Mouse (Mus musculus): ENCODE data around the gene Npnt. TPM values are rescaled to one million over a fixed set of nuclear protein-coding genes. Genes with fewer than 3 reads are reported as not detected.

Npnt gene
- polyA plus RNA-seq (2015; fragmentation: Nextera tagmentation; extraction: Ambion mirVana), result 191 and 197 TPM in 2 replicates

- under 1% methylated on average over 77 of the region's 82 CpGs for WGBS
- H3K27ac ChIP-seq (ENCODE audit: low read length), result peak within 1 kb of the TSS; percentile 70; the same call in 1 of the 2 replicates
- peaks cover 3% of the 10 kb centered on the region for H3K4me1 ChIP-seq (ENCODE audit: insufficient read depth, low read length)
Observed at GRCm38 (mm10) chr3:132949791-132950528, at the start of gene Npnt. Gene Npnt, minus strand, starts transcription at chr3:132950291.

GRCm38 (mm10) chr3:132996299-132996698 is 46.2 kb upstream of the Npnt start:
- Histone ChIP-seq H3K36me3 (ENCODE audit: insufficient read depth, low read length) (peaks cover 12% of the 10 kb centered on the region; the same call in 1 of the 2 replicates), H3K27me3 (ENCODE audit: insufficient read depth, low read length) (no peaks in the 10 kb centered on the region), H3K4me3 (ENCODE audit: low read length) (no peak overlapping the region), H3K9me3 (ENCODE audit: low read length) (no peaks in the 10 kb centered on the region), H3K4me1 (ENCODE audit: insufficient read depth, low read length) (no peaks in the 10 kb centered on the region), H3K9ac (replicated peaks; ENCODE audit: low read length) (no peak overlapping the region), H3K4me2 (replicated peaks; ENCODE audit: low read depth, low read length) (no peak overlapping the region), H3K27ac (ENCODE audit: low read length) (no peak overlapping the region)
- no peak for ATAC-seq (ENCODE audit: low FRiP score, low TSS enrichment)
- 85% methylated on average over 9 of the region's 9 CpGs for WGBS

More at GRCm38 (mm10) chr3:132949791-132950528, at the start of gene Npnt:
- ATAC-seq (ENCODE audit: low FRiP score, low TSS enrichment), result peak; percentile 92
- H3K36me3 ChIP-seq (ENCODE audit: insufficient read depth, low read length), result 0 out of 2 replicates have a peak, but pooled peaks cover 3% of the 10 kb centered on the region
- peaks cover 5% of the 10 kb centered on the region; the same call in 1 of the 2 replicates for H3K27me3 ChIP-seq (ENCODE audit: insufficient read depth, low read length)
- peak within 1 kb of the TSS; percentile 77 for H3K4me3 ChIP-seq (ENCODE audit: low read length)
- no peaks in the 10 kb centered on the region for H3K9me3 ChIP-seq (ENCODE audit: low read length)
- H3K4me2 ChIP-seq (replicated peaks; ENCODE audit: low read depth, low read length), result peak within 1 kb of the TSS; percentile 82
- peak within 1 kb of the TSS; percentile 83 for H3K9ac ChIP-seq (replicated peaks; ENCODE audit: low read length)

GRCm38 (mm10) chr3:132995904-132996267 is 45.8 kb upstream of the Npnt start:
- ATAC-seq (ENCODE audit: low FRiP score, low TSS enrichment), result no peak
- WGBS, result 80% methylated on average over 3 of the region's 3 CpGs
- Histone ChIP-seq H3K4me2 (replicated peaks; ENCODE audit: low read depth, low read length) (no peak overlapping the region), H3K4me1 (ENCODE audit: insufficient read depth, low read length) (no peaks in the 10 kb centered on the region), H3K36me3 (ENCODE audit: insufficient read depth, low read length) (peaks cover 12% of the 10 kb centered on the region; the same call in 1 of the 2 replicates), H3K4me3 (ENCODE audit: low read length) (no peak overlapping the region), H3K27ac (ENCODE audit: low read length) (no peak overlapping the region), H3K9me3 (ENCODE audit: low read length) (no peaks in the 10 kb centered on the region), H3K27me3 (ENCODE audit: insufficient read depth, low read length) (no peaks in the 10 kb centered on the region), H3K9ac (replicated peaks; ENCODE audit: low read length) (no peak overlapping the region)

GRCm38 (mm10) chr3:132995172-132995903 is 45.2 kb upstream of the Npnt start:
- Histone ChIP-seq H3K27me3 (ENCODE audit: insufficient read depth, low read length) (no peaks in the 10 kb centered on the region), H3K4me2 (replicated peaks; ENCODE audit: low read depth, low read length) (no peak overlapping the region), H3K27ac (ENCODE audit: low read length) (no peak overlapping the region), H3K36me3 (ENCODE audit: insufficient read depth, low read length) (peaks cover 12% of the 10 kb centered on the region; the same call in 1 of the 2 replicates), H3K4me1 (ENCODE audit: insufficient read depth, low read length) (no peaks in the 10 kb centered on the region), H3K9ac (replicated peaks; ENCODE audit: low read length) (no peak overlapping the region), H3K4me3 (ENCODE audit: low read length) (no peak overlapping the region), H3K9me3 (ENCODE audit: low read length) (no peaks in the 10 kb centered on the region)
- WGBS, result 65% methylated on average over 7 of the region's 7 CpGs
- ATAC-seq (ENCODE audit: low FRiP score, low TSS enrichment), result peak; percentile 61; the same call in 1 of the 2 replicates

- Histone ChIP-seq H3K9ac (replicated peaks; ENCODE audit: low read length) (no peak overlapping the region), H3K4me2 (replicated peaks; ENCODE audit: low read depth, low read length) (no peak overlapping the region), H3K36me3 (ENCODE audit: insufficient read depth, low read length) (peaks cover 3% of the 10 kb centered on the region), H3K4me3 (ENCODE audit: low read length) (no peak overlapping the region), H3K4me1 (ENCODE audit: insufficient read depth, low read length) (0 out of 2 replicates have a peak, but pooled peaks cover 6% of the 10 kb centered on the region), H3K27ac (ENCODE audit: low read length) (no peak overlapping the region), H3K27me3 (ENCODE audit: insufficient read depth, low read length) (no peaks in the 10 kb centered on the region), H3K9me3 (ENCODE audit: low read length) (no peaks in the 10 kb centered on the region)
- no peak for ATAC-seq (ENCODE audit: low FRiP score, low TSS enrichment)
- 88% methylated on average over 5 of the region's 5 CpGs for WGBS
Observed at GRCm38 (mm10) chr3:132986188-132986587, 36.1 kb upstream of the Npnt start.

- Histone ChIP-seq H3K4me1 (ENCODE audit: insufficient read depth, low read length) (0 out of 2 replicates have a peak, but pooled peaks cover 6% of the 10 kb centered on the region), H3K36me3 (ENCODE audit: insufficient read depth, low read length) (peaks cover 11% of the 10 kb centered on the region), H3K9ac (replicated peaks; ENCODE audit: low read length) (no peak overlapping the region), H3K27ac (ENCODE audit: low read length) (peak overlapping the region; percentile 73), H3K4me3 (ENCODE audit: low read length) (no peak overlapping the region), H3K9me3 (ENCODE audit: low read length) (no peaks in the 10 kb centered on the region), H3K4me2 (replicated peaks; ENCODE audit: low read depth, low read length) (no peak overlapping the region), H3K27me3 (ENCODE audit: insufficient read depth, low read length) (no peaks in the 10 kb centered on the region)
- ATAC-seq (ENCODE audit: low FRiP score, low TSS enrichment), result peak; percentile 71; the same call in 1 of the 2 replicates
- 21% methylated on average over 4 of the region's 4 CpGs for WGBS
Observed at GRCm38 (mm10) chr3:132983845-132984485, 33.9 kb upstream of the Npnt start.

GRCm38 (mm10) chr3:132981968-132982367 is 31.9 kb upstream of the Npnt start:
- H3K27me3 ChIP-seq (ENCODE audit: insufficient read depth, low read length), result no peaks in the 10 kb centered on the region
- ATAC-seq (ENCODE audit: low FRiP score, low TSS enrichment), result no peak
- WGBS, result 91% methylated on average over 2 of the region's 2 CpGs

GRCm38 (mm10) chr3:132979781-132980461 is 29.8 kb upstream of the Npnt start:
- H3K36me3 ChIP-seq (ENCODE audit: insufficient read depth, low read length), result peaks cover 11% of the 10 kb centered on the region
- H3K9me3 ChIP-seq (ENCODE audit: low read length), result no peaks in the 10 kb centered on the region
- H3K4me3 ChIP-seq (ENCODE audit: low read length), result no peak overlapping the region
- 89% methylated on average over 12 of the region's 12 CpGs for WGBS
- H3K27me3 ChIP-seq (ENCODE audit: insufficient read depth, low read length), result no peaks in the 10 kb centered on the region
- ATAC-seq (ENCODE audit: low FRiP score, low TSS enrichment), result no peak
- no peak overlapping the region for H3K9ac ChIP-seq (replicated peaks; ENCODE audit: low read length)
- H3K4me2 ChIP-seq (replicated peaks; ENCODE audit: low read depth, low read length), result no peak overlapping the region
- H3K27ac ChIP-seq (ENCODE audit: low read length), result no peak overlapping the region
- 0 out of 2 replicates have a peak, but pooled peaks cover 6% of the 10 kb centered on the region for H3K4me1 ChIP-seq (ENCODE audit: insufficient read depth, low read length)

More at GRCm38 (mm10) chr3:132981968-132982367, 31.9 kb upstream of the Npnt start:
- H3K4me2 ChIP-seq (replicated peaks; ENCODE audit: low read depth, low read length), result no peak overlapping the region
- H3K4me1 ChIP-seq (ENCODE audit: insufficient read depth, low read length), result 0 out of 2 replicates have a peak, but pooled peaks cover 6% of the 10 kb centered on the region
- peaks cover 11% of the 10 kb centered on the region for H3K36me3 ChIP-seq (ENCODE audit: insufficient read depth, low read length)
- no peaks in the 10 kb centered on the region for H3K9me3 ChIP-seq (ENCODE audit: low read length)
- H3K9ac ChIP-seq (replicated peaks; ENCODE audit: low read length), result no peak overlapping the region
- no peak overlapping the region for H3K27ac ChIP-seq (ENCODE audit: low read length)
- no peak overlapping the region for H3K4me3 ChIP-seq (ENCODE audit: low read length)

- Histone ChIP-seq H3K4me2 (replicated peaks; ENCODE audit: low read depth, low read length) (no peak overlapping the region), H3K27me3 (ENCODE audit: insufficient read depth, low read length) (no peaks in the 10 kb centered on the region), H3K9ac (replicated peaks; ENCODE audit: low read length) (no peak overlapping the region), H3K4me1 (ENCODE audit: insufficient read depth, low read length) (no peaks in the 10 kb centered on the region), H3K4me3 (ENCODE audit: low read length) (no peak overlapping the region), H3K36me3 (ENCODE audit: insufficient read depth, low read length) (no peaks in the 10 kb centered on the region), H3K27ac (ENCODE audit: low read length) (no peak overlapping the region), H3K9me3 (ENCODE audit: low read length) (no peaks in the 10 kb centered on the region)
- WGBS, result 69% methylated on average over 5 of the region's 5 CpGs
- ATAC-seq (ENCODE audit: low FRiP score, low TSS enrichment), result no peak
Observed at GRCm38 (mm10) chr3:132966255-132966654, 16.2 kb upstream of the Npnt start.

Measured in kidney, embryonic 16.5 days (tissue).